Mouse (Mus musculus) right cerebral cortex, postnatal 36 days (tissue): ENCODE results near the gene Dnmt3a.

Experiments
- DNase-seq, 2 experiments: peaks; one replicate each; pipeline ENCODE4 v3.0.0; 2022; ENCODE audit warnings: low spot score in 2 of 2, mixed read lengths in 1 of 2

Gene Dnmt3a

DNA sequence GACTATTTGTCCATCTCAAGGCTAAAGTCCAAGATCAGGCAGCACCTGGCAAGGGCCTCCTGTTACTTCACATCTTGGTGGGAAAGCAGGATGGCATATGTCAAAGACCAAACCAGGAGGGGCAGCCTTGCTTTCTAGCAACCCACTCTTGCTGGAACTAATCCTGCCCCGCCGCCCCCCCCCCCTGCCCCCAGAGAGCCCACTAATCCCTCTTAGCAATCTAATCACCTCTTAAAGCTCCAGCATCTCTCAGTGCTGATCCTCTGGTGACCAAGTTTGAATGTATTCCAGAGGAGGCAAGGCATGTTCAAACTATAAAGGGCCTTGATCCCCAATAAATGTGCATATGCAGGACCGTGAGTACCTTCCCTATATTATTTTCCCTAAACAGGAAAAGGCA is 18.8 kb upstream of the Dnmt3a start:
- DNase-seq = no peak

DNA sequence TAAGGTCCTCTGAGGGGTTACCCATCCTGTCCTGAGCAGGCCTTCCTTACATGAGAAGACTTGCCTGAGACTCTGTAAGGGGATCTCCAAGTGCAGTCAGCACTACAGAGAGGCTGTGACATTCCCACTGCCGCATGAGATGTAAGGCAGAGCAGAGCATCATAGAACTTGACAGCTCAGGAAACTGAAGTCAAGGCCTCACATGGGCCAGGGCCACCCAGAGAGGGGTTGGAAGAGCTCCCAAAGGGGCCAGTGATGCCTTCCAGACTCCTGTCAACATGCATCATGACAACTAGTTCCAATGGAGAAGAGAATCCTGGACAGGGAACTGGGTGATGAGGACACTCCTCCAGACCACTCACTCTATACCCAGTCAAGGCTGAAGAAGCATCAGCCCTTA is 18.3 kb upstream of the Dnmt3a start:
- no peak for DNase-seq

DNA sequence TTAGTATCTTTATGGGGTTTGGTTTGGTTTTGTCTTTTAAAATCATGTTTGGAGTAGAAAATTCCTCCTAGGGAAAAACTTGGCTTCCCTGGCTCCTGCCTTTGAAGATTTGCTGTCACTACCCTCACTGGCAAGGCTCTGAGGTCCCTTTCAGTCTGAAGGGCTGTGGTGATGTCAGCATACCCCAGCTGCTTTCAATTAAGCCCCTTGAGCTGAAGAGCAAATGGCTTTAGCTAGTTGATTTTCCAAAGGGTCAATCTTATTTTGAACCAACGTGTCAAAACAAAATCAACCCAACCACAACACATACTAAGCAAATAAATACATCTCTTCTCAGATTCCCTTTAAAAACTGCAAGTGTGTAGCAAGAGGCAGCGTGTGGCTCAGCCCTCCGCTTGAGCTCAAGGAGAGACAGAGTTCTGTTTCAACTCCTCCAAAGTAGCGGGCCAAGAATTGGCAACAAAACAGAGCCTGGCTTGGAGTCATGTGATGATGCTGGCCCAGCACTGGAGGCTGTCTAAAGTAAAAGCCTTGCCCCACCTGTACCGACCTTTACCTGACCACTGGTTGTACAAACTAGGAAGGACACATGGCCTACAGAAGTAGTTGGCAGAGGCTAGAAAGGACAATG is 17.3 kb upstream of the Dnmt3a start:
- no peak for DNase-seq

DNA sequence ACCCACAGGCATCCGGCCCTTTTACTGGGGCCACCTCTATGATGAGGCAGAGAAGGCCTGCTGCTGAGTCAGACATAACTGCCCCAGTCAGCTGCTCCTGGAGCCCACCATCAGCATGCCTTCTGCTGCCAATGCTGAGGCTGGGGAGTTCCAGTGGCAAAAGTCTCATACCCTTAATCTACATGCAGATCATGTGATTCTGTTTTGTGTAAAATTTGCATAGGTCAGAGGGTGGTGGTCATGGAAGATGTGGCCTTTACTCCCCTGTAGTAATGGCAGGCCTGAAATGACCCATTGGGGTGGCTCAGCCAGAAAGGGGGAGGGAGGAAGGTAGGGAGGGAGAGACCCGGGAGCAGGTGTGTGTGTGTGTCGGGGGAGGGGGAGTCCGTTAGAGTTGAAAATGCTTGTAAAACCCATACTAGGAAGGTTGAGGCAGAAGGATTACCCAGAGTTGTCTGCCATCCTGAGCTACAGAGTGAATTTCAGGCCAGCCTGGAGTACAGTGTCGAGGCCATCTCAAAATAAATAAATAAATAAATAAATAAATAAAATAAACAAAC is 16.1 kb upstream of the Dnmt3a start:
- no peak for DNase-seq

GRCm38 (mm10) chr12:3791257-3791656 is 14.6 kb upstream of the Dnmt3a start:
- no peak for DNase-seq

DNA sequence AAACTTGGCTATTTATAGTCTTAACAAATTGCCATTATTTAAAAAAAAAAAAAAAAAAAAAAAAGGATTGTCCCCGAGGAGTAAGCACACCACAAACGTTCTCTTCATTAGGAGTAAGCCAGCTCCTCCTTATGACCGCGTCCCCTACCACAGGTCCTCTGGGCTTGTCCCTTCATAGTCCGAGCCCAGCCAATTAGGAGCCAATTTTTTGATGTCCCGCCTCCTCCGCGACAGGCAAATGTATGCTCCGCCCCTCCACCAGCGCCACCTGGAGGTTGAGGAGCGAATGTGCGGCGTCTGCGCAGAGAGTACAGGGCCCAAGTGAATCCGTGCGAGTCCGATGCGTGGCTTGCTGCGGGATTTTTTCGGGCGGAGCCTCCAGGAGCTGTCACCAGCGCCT is 14.1 kb upstream of the Dnmt3a start:
- DNase-seq = peak; percentile 92 to 94

GRCm38 (mm10) chr12:3792248-3792647 is 13.6 kb upstream of the Dnmt3a start:
- DNase-seq = no peak

- no peak for DNase-seq
These were observed 10.2 kb upstream of the Dnmt3a start for GRCm38 (mm10) chr12:3795569-3795968.

DNA sequence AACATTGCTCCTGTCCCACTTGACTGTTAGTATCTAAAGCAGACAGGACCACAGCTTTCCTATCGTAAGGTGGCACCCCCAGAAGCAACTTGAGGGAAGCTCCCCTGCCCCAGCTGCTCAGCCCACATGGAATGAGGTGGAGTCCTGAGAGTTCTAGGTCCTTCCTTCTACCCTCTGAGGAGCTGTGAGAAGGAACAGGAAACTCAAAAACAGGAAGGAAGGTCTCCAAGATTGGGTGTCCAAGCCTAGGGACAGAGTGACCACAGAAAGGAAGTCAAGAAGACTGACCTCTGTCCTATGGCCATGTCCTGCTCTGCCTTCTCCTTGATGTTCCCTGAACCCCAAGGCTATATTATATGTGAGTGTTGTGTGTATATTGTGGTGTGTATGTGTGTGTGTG is 6.3 kb upstream of the Dnmt3a start:
- DNase-seq = no peak

- DNase-seq = peak in 1 of 2 experiments; percentile 54
These were observed 471 bp downstream of the Dnmt3a start for GRCm38 (mm10) chr12:3806271-3806684.

DNA sequence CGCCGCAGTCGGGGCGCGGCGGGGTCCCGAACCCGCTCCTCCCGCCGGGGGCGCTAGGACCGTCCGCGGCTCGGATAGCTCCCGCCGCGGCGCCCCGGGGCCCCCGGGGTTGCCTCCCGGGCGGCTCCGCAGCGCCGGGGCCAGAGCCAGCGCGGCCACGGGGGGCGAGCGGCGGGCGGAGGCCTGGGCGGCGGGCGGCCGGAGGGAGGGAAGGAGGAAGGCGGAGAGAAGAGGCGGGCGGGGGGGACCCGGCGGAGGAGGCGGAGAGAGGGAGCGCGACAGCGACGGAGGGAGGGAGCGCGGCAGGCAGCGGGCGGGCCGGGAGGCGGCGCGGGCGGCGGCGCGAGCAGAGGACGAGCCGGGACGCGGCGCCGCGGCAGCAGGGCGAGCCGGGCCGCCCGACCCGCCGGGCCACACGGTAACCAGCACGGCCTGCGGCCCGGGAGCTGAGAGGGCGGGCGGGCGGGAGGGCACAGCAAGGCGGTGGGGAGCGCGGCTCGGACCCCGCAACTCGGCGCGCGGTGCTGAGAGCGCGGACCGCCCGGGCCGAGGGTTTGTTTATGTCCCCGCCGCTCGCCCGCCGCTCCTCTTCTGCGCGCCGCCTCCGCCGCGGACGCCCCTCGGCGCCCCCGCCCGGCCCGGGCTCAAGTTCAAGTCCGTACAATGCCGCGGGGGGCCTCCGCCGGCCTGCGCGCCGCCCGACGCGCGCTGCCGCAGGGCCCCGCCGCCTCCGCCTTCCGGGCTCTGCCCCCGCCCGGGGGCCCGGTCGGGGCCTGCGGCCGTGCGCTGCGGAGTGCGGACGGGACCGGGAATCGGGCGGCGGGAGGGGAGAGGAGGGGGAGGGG is 1.1 kb downstream of the Dnmt3a start:
- DNase-seq = peak in 1 of 2 experiments; percentile 53

DNA sequence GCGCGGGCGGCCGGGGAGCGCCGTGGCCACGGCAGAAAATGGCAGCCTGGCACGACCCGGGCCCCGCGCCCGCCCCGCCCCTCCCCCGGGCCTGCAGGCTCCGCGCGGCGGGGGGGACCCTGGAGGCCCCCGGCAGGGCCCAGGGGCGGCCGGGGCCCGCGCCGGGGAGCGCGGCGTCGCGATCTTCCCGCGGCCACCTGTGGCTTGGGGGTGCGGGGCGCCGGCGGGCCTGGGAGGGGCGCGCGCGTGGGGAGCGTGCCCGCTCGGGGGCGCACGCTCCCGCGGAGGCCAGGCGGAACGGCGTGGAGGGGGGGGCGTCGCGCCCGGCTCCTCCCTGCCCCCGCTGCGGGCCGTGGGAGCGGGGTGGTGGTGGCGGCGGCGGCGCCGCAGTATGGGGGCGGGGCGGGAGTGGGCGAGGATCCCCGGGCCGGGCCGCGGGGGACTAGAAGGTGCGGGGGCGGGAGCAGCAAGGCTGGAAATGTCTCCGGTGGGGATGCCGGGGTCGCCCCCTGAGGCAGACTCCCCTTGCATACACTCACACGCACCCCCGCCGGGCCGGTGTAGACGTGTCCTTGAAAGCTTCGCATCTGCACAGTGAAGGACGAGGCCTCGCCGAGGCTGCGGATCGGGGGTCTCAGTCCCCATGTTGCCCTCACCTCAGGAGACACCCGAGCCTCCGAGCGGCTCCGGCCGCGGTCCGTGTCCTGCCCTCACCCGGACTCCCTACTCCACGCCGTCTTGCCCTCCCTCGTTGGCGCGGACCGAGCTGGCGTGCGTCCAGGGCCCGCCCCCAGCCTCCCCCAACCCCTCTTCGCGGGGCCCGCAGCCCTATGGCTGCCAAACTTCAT is 2.0 kb downstream of the Dnmt3a start:
- peak in 1 of 2 experiments; percentile 64 for DNase-seq

DNA sequence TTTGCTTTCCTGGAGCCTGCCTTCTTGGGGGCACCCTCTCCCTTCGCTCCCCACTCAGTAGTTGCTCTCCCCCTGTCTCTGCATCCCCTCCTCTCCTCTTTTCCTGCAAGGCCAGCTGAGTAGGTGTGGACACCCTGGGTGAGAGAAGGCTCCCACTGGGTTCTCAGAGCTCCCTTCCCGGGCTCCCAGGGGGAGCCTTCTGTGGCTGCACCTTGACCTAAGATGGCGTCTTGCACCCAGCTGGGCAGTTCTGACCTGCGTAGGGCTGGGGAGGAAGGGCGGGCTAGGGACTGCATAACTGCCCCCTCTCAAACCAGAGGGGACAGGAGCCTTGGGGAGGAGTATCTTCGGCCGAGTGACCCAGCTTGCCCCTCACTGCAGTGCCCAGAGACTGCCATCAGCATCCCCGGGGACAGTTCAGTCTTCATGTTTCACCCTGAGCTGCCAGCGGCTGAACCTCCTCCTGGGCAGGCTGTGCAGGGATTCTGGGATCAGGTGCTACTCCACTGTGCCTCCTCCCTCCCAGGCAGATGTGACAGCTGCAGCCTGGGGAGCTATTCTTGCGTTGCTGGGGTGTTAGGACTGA is 2.7 kb downstream of the Dnmt3a start:
- DNase-seq = no peak

DNA sequence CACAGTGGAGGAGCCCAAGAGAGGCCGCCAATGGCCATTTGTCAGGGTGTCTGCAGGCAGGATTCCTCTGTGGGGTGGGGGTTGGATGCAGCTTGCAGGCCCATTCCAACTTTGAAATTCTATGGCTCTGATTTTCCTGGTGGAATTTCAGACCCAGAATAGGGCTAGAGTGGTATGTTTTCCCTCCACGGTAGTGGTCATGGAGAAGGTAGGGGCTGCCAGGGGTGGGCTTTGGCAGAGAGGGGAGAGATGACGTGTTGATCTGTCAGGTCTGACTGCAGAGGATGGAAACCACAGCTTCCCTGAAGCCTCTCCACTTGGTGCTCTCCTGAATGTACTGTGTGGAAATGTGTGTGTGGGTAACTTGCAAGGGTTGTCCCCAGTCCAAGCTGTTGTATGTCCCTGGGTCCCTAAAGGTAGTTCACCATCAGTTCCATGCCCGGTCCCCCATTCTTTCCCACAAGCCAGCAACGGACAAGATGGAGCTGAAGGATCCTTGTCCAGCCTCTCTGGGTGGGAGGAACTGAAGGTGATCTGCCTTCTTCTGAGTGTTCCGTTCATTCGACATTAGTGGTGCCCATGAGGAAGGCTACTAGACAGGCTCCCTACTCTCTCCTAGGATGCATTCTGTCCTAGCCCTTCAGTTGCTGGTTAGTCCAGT is 3.8 kb downstream of the Dnmt3a start:
- no peak for DNase-seq

GRCm38 (mm10) chr12:3810455-3810854 is 4.6 kb downstream of the Dnmt3a start:
- DNase-seq = no peak

DNA sequence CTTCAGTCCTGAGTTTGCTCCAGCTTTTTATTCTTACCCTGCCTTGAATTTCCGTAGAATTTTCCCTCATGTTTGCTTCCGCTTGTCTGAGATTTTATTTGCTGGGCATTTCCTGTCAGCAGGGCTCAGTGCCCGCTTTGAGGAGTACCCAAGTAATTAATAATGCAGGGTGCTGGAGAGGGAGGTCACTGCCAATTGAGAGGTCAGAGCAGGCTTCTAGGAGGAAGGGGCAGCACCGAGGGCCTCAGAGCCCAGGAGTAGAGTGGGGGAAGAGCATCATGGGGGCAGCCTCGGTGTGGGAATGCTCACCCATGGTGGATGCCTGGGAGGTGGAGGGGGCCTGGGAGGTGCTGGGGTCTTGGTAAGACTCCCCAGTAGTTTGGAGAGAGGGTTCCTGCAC is 5.8 kb downstream of the Dnmt3a start:
- DNase-seq = no peak

GRCm38 (mm10) chr12:3812251-3812650 is 6.4 kb downstream of the Dnmt3a start:
- DNase-seq = no peak

DNA sequence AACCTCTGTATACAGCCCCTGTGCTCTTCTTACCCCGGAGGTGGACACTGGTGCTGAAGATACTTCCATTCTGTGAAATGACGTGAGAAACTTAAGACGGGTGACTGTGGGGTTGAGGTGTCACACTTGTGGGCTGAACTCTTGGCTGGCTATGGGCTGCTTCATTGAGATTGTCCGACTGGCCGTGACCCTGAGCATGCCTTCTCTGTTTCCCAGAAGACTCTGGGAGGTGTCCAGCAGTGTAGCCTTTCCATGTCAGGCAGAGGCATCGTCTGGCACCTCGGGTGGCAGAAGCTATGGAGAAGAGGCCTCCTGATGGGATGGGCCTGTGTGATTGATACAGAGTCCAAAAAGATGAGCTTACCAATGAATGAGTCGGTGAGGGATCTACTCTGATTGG is 7.3 kb downstream of the Dnmt3a start:
- no peak for DNase-seq

- DNase-seq = no peak
These were observed 9.6 kb downstream of the Dnmt3a start for GRCm38 (mm10) chr12:3815386-3815785.

- DNase-seq = peak; percentile 71 to 75
These were observed 11.2 kb downstream of the Dnmt3a start for GRCm38 (mm10) chr12:3817033-3817432.

GRCm38 (mm10) chr12:3817566-3817965 is 11.8 kb downstream of the Dnmt3a start:
- DNase-seq = no peak
